In the genomic region with DNA sequence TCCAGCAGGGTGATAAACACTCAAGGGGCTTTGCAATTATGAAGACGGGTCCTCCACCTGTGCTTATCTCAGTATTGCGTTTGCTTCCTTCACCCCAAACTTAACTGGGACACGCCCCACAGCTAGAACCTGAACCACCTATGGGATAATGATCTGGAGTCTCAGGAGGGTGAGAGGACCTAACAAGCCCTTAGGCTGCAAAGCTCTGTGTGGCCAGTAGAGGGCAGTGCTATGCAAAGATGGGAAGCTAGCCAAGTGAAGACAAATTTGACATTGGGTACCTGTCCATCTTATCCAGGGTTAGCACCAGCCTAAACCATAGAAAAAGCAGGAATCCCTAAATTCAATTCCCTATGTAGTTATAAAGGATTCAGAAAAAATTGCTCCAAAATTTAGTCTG, we compare ENCODE assay signal across 9 mouse cellular contexts. TPM values are rescaled to one million over a fixed set of nuclear protein-coding genes. Genes with fewer than 3 reads are reported as not detected.
DNase-seq lines count a peak whose midpoint lies in the region; ATAC-seq lines count a peak whose summit lies in the region.
"Had no signal": no experiment of that assay in that cellular context is flagged by ENCODE, and none has a peak within 500 bp of the region (broad histone marks: within the 10 kb centered on the region; RNA-seq: fewer than 3 reads in every experiment).

No protein-coding gene starts in this region.

- no peaks in the 10 kb centered on the region for H3K9me3 ChIP-seq in heart, embryonic 11.5 days (replicated peaks; ENCODE audit: control insufficient read depth, low read length)

- intact Hi-C loops in heart, postnatal 10 days (cut with DNase I) = loop anchor here (5.0 kb wide), 1 partner anchor 156 kb away; no protein-coding TSS in a partner anchor

- H3K4me3 ChIP-seq in heart, embryonic 11.5 days (ENCODE audit: low read depth, low read length) = no peak overlapping the region
- H3K4me3 ChIP-seq: myocyte had no signal

- no peak for ATAC-seq in heart, embryonic 11.5 days (replicated peaks; ENCODE audit: insufficient number of reproducible peaks, low FRiP score, low TSS enrichment)
- ATAC-seq in megakaryocyte-erythroid progenitor cell, adult 5-6 weeks (replicated peaks; ENCODE audit: low FRiP score, low TSS enrichment, poor library complexity, severe bottlenecking) = peak; percentile 73

- no peak overlapping the region for H3K9ac ChIP-seq in heart, embryonic 11.5 days (ENCODE audit: low read depth, low read length)

- DNase-seq in heart, postnatal 10 days = peak; percentile 11 to 12
- peak; percentile 22 for DNase-seq in 3T3-L1 (ENCODE audit: low read depth, low spot score)
- DNase-seq in ES-CJ7 (ENCODE audit: low read depth, low spot score) = peak; percentile 73
- peak; percentile 16 to 36 for DNase-seq in cerebellum, postnatal 36 days
- peak; percentile 6 to 21 for DNase-seq in urinary bladder, postnatal 36 days (ENCODE audit: low spot score in 2 of 2)
- no peak for DNase-seq in left cerebral cortex, adult 9 months (ENCODE audit: low spot score in 2 of 2)

- H3K4me2 ChIP-seq in heart, embryonic 11.5 days = no peak overlapping the region

- no peaks in the 10 kb centered on the region for H3K4me1 ChIP-seq in heart, embryonic 11.5 days (ENCODE audit: control insufficient read depth, insufficient read depth, low read length)

- 33% methylated on average over 3 of the region's 3 CpGs for WGBS in heart, embryonic 11.5 days (ENCODE audit: insufficient replicate concordance)

- no peaks in the 10 kb centered on the region for H3K36me3 ChIP-seq in heart, embryonic 11.5 days (ENCODE audit: control insufficient read depth, insufficient read depth, low read length)

- no peaks in the 10 kb centered on the region for H3K27me3 ChIP-seq in heart, embryonic 11.5 days (ENCODE audit: control insufficient read depth, insufficient read depth, low read length)

- no peak overlapping the region for H3K27ac ChIP-seq in heart, embryonic 11.5 days (ENCODE audit: low read depth, low read length)

RNA-seq across cellular contexts. Expression of gene Ccdc160, which starts 15.0 kb away (rescaled TPM):
- under 1 TPM; 0.45 to 0.72 TPM for total RNA-seq in heart, postnatal 10 days (2021)
- polyA plus RNA-seq in heart, embryonic 11.5 days (2014; fragmentation: Nextera tagmentation; extraction: Ambion mirVana) = 1.1 and 1.2 TPM in 2 replicates
- total RNA-seq in megakaryocyte-erythroid progenitor cell, adult 5-6 weeks (2014; fragmentation: Nextera tagmentation) = not detected in 2 replicates
- total RNA-seq in megakaryocyte-erythroid progenitor cell, adult 5-6 weeks (2017) = 0.30 TPM in 1 of 2 replicates, not detected in the other
- polyA plus RNA-seq: myocyte had no signal

Comparison
In these comparisons a context has a peak if more than half of its experiments do, and no peak if none do; other contexts are left out.
1. DNase-seq: peak in heart, postnatal 10 days (2 of 2), 3T3-L1 (single experiment), ES-CJ7 (single experiment), cerebellum, postnatal 36 days (2 of 2) and urinary bladder, postnatal 36 days (2 of 2); none in left cerebral cortex, adult 9 months (0 of 2).